Mouse (Mus musculus): ENCODE data around the gene Dnajc24. TPM values are rescaled to one million over a fixed set of nuclear protein-coding genes. Genes with fewer than 3 reads are reported as not detected.

The Dnajc24 gene
- polyA plus RNA-seq, 1 experiment from 2014 or later, result 27.0 TPM

GRCm38 (mm10) chr2:105973941-105974340, 29.4 kb downstream of the Dnajc24 start:
- Histone ChIP-seq H3K9ac (no peak overlapping the region), H3K4me2 (no peak overlapping the region), H3K27me3 (replicated peaks) (no peaks in the 10 kb centered on the region), H3K27ac (replicated peaks) (no peak overlapping the region), H3K4me3 (no peak overlapping the region), H3K36me3 (peaks cover 14% of the 10 kb centered on the region), H3K4me1 (no peaks in the 10 kb centered on the region; the same call in 1 of the 2 replicates), H3K9me3 (no peaks in the 10 kb centered on the region)
- no peak for ATAC-seq (ENCODE audit: extremely low read depth, insufficient number of reproducible peaks, low FRiP score, low TSS enrichment)
- WGBS, result 48% methylated on average over 2 of the region's 2 CpGs

GRCm38 (mm10) chr2:105963447-105963846, 39.9 kb downstream of the Dnajc24 start:
- H3K9me3 ChIP-seq, result no peaks in the 10 kb centered on the region
- H3K4me1 ChIP-seq, result no peaks in the 10 kb centered on the region
- no peaks in the 10 kb centered on the region for H3K27me3 ChIP-seq (replicated peaks)
- no peak overlapping the region for H3K27ac ChIP-seq (replicated peaks)
- WGBS, result 91% methylated on average over 1 of the region's 1 CpGs
- no peak overlapping the region for H3K9ac ChIP-seq
- peaks cover 42% of the 10 kb centered on the region for H3K36me3 ChIP-seq
- H3K4me3 ChIP-seq, result no peak overlapping the region
- no peak for ATAC-seq (ENCODE audit: extremely low read depth, insufficient number of reproducible peaks, low FRiP score, low TSS enrichment)
- H3K4me2 ChIP-seq, result no peak overlapping the region

GRCm38 (mm10) chr2:105953862-105954261, 49.5 kb downstream of the Dnajc24 start:
- Histone ChIP-seq H3K4me2 (no peak overlapping the region), H3K27ac (replicated peaks) (no peak overlapping the region), H3K4me1 (peaks cover 16% of the 10 kb centered on the region), H3K4me3 (no peak overlapping the region), H3K36me3 (0 out of 2 replicates have a peak, but pooled peaks cover 9% of the 10 kb centered on the region), H3K27me3 (replicated peaks) (no peaks in the 10 kb centered on the region), H3K9me3 (no peaks in the 10 kb centered on the region), H3K9ac (no peak overlapping the region)
- no peak for ATAC-seq (ENCODE audit: extremely low read depth, insufficient number of reproducible peaks, low FRiP score, low TSS enrichment)
- whole genome bisulfite sequencing, result 26% methylated on average over 4 of the region's 4 CpGs

GRCm38 (mm10) chr2:105951350-105951940, 51.9 kb downstream of the Dnajc24 start:
- H3K4me1 ChIP-seq, result peaks cover 12% of the 10 kb centered on the region
- no peak overlapping the region for H3K27ac ChIP-seq (replicated peaks)
- ATAC-seq (ENCODE audit: extremely low read depth, insufficient number of reproducible peaks, low FRiP score, low TSS enrichment), result no peak
- WGBS, result 91% methylated on average over 1 of the region's 1 CpGs
- H3K9ac ChIP-seq, result no peak overlapping the region
- no peaks in the 10 kb centered on the region for H3K27me3 ChIP-seq (replicated peaks)
- no peaks in the 10 kb centered on the region for H3K36me3 ChIP-seq
- no peak overlapping the region for H3K4me2 ChIP-seq
- H3K9me3 ChIP-seq, result no peaks in the 10 kb centered on the region
- H3K4me3 ChIP-seq, result no peak overlapping the region

GRCm38 (mm10) chr2:105950131-105950530, 53.2 kb downstream of the Dnajc24 start:
- Histone ChIP-seq H3K27me3 (replicated peaks) (no peaks in the 10 kb centered on the region), H3K9me3 (no peaks in the 10 kb centered on the region), H3K9ac (no peak overlapping the region), H3K4me1 (peaks cover 12% of the 10 kb centered on the region), H3K36me3 (no peaks in the 10 kb centered on the region), H3K4me3 (no peak overlapping the region), H3K27ac (replicated peaks) (no peak overlapping the region), H3K4me2 (no peak overlapping the region)
- ATAC-seq (ENCODE audit: extremely low read depth, insufficient number of reproducible peaks, low FRiP score, low TSS enrichment), result no peak
- WGBS, result 95% methylated on average over 2 of the region's 2 CpGs

GRCm38 (mm10) chr2:105917623-105918346, 85.6 kb downstream of the Dnajc24 start:
- H3K4me2 ChIP-seq, result no peak overlapping the region
- no peak overlapping the region for H3K4me3 ChIP-seq
- H3K27ac ChIP-seq (replicated peaks), result no peak overlapping the region
- no peak for ATAC-seq (ENCODE audit: extremely low read depth, insufficient number of reproducible peaks, low FRiP score, low TSS enrichment)
- no peak overlapping the region for H3K9ac ChIP-seq
- H3K9me3 ChIP-seq, result no peaks in the 10 kb centered on the region
- WGBS, result 71% methylated on average over 5 of the region's 5 CpGs
- H3K36me3 ChIP-seq, result peaks cover 7% of the 10 kb centered on the region
- no peaks in the 10 kb centered on the region for H3K4me1 ChIP-seq
- no peaks in the 10 kb centered on the region for H3K27me3 ChIP-seq (replicated peaks)

Small RNA genes lying within 50 kb of the gene (microRNA-seq; reads per million reads assigned to microRNA genes)
- gene Gm22002, result not detected

Other genes with a start within 250 kb of the Dnajc24 start
- 18.0 and 19.3 TPM in 2 replicates for gene Elp4, start 99.0 kb downstream of the Dnajc24 start, polyA plus RNA-seq (2015; fragmentation: Nextera tagmentation; extraction: Ambion mirVana)
- 108 and 125 TPM in 2 replicates for gene Immp1l, start 98.9 kb downstream of the Dnajc24 start, polyA plus RNA-seq (2015; fragmentation: Nextera tagmentation; extraction: Ambion mirVana)